Mouse (Mus musculus): Measurements from ENCODE around the gene Cfap61. TPM values are rescaled to one million over a fixed set of nuclear protein-coding genes. Genes with fewer than 3 reads are reported as not detected.
"Not testable (repeated sequence)": the region's sequence is repeated elsewhere in the genome, so short reads cannot be mapped to it uniquely, and the experiment has no call there.

The Cfap61 gene
- total and polyA plus RNA-seq, 2 experiments from 2014 or later = 0.46 to 0.68 TPM

- WGBS = 62% methylated on average over 2 of the region's 2 CpGs
- Histone ChIP-seq H3K4me2 (ENCODE audit: low read depth, low read length) (no peak overlapping the region), H3K27ac (ENCODE audit: low read depth) (no peak overlapping the region), H3K4me3 (ENCODE audit: low read depth, low read length) (no peak overlapping the region), H3K27me3 (ENCODE audit: control insufficient read depth, insufficient read depth, low read length) (no peaks in the 10 kb centered on the region), H3K9me3 (replicated peaks; ENCODE audit: control insufficient read depth, low read length) (no peaks in the 10 kb centered on the region), H3K4me1 (ENCODE audit: control insufficient read depth, insufficient read depth) (peaks cover 22% of the 10 kb centered on the region), H3K9ac (replicated peaks; ENCODE audit: low read depth, low read length) (no peak overlapping the region), H3K36me3 (replicated peaks; ENCODE audit: control insufficient read depth, insufficient read depth, low read length) (peaks cover 21% of the 10 kb centered on the region)
- DNase-seq (ENCODE audit: low spot score) (no peak), ATAC-seq (ENCODE audit: insufficient read depth, low read depth) (no peak)
- TF ChIP-seq EP300 (IDR thresholded peaks at IDR 0.05; ENCODE audit: low read depth) (no peak), CTCF (IDR thresholded peaks at IDR 0.05; ENCODE audit: low read depth) (no peak)
Observed at GRCm38 (mm10) chr2:145890571-145890970, 44.0 kb upstream of the Cfap61 start.

DNA sequence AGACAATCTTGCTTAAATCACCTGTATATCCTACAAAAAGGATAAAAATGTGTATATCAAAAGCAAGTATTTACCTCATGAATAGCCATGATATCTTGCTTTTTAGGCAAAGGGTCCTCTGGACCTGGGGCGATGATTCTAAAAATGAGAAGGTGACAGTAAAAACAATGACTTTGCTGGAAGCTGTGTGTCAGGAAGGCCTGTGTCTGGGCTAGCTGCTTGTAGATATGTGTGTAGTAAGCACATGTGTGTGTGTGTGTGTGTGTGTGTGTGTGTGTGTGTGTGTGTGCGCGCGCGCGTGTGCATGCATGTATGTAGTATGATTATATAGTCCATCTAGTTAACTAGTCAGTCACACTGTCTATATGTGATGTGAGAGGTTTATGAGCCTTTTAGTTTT is 40.8 kb upstream of the Cfap61 start:
- H3K4me3 ChIP-seq (ENCODE audit: low read depth, low read length) = no peak overlapping the region
- H3K36me3 ChIP-seq (replicated peaks; ENCODE audit: control insufficient read depth, insufficient read depth, low read length) = no peaks in the 10 kb centered on the region
- TF ChIP-seq CTCF (IDR thresholded peaks at IDR 0.05; ENCODE audit: low read depth) (no peak), EP300 (IDR thresholded peaks at IDR 0.05; ENCODE audit: low read depth) (no peak)
- DNase-seq (ENCODE audit: low spot score) (no peak), ATAC-seq (ENCODE audit: insufficient read depth, low read depth) (no peak)
- no peak overlapping the region for H3K27ac ChIP-seq (ENCODE audit: low read depth)
- 96% methylated on average over 6 of the region's 6 CpGs for WGBS
- H3K27me3 ChIP-seq (ENCODE audit: control insufficient read depth, insufficient read depth, low read length) = no peaks in the 10 kb centered on the region
- no peak overlapping the region for H3K9ac ChIP-seq (replicated peaks; ENCODE audit: low read depth, low read length)
- no peak overlapping the region for H3K4me2 ChIP-seq (ENCODE audit: low read depth, low read length)
- H3K4me1 ChIP-seq (ENCODE audit: control insufficient read depth, insufficient read depth) = peaks cover 9% of the 10 kb centered on the region
- H3K9me3 ChIP-seq (replicated peaks; ENCODE audit: control insufficient read depth, low read length) = no peaks in the 10 kb centered on the region

- DNase-seq (ENCODE audit: low spot score) (no peak), ATAC-seq (ENCODE audit: insufficient read depth, low read depth) (no peak)
- TF ChIP-seq CTCF (IDR thresholded peaks at IDR 0.05; ENCODE audit: low read depth) (no peak), EP300 (IDR thresholded peaks at IDR 0.05; ENCODE audit: low read depth) (no peak)
- no peak overlapping the region for H3K4me2 ChIP-seq (ENCODE audit: low read depth, low read length)
- no peaks in the 10 kb centered on the region for H3K9me3 ChIP-seq (replicated peaks; ENCODE audit: control insufficient read depth, low read length)
- H3K27me3 ChIP-seq (ENCODE audit: control insufficient read depth, insufficient read depth, low read length) = no peaks in the 10 kb centered on the region
- WGBS = 75% methylated on average over 9 of the region's 9 CpGs
- H3K4me3 ChIP-seq (ENCODE audit: low read depth, low read length) = no peak overlapping the region
- no peaks in the 10 kb centered on the region for H3K4me1 ChIP-seq (ENCODE audit: control insufficient read depth, insufficient read depth)
- H3K9ac ChIP-seq (replicated peaks; ENCODE audit: low read depth, low read length) = no peak overlapping the region
- no peak overlapping the region for H3K27ac ChIP-seq (ENCODE audit: low read depth)
- H3K36me3 ChIP-seq (replicated peaks; ENCODE audit: control insufficient read depth, insufficient read depth, low read length) = no peaks in the 10 kb centered on the region
Observed at GRCm38 (mm10) chr2:145898106-145898505, 36.5 kb upstream of the Cfap61 start.

- H3K27ac ChIP-seq (ENCODE audit: low read depth); H3K9ac ChIP-seq (replicated peaks; ENCODE audit: low read depth, low read length); H3K36me3 ChIP-seq (replicated peaks; ENCODE audit: control insufficient read depth, insufficient read depth, low read length); DNase-seq (ENCODE audit: low spot score); H3K27me3 ChIP-seq (ENCODE audit: control insufficient read depth, insufficient read depth, low read length); H3K9me3 ChIP-seq (replicated peaks; ENCODE audit: control insufficient read depth, low read length); H3K4me2 ChIP-seq (ENCODE audit: low read depth, low read length); H3K4me3 ChIP-seq (ENCODE audit: low read depth, low read length); ATAC-seq (ENCODE audit: insufficient read depth, low read depth): not testable (repeated sequence)
- H3K4me1 ChIP-seq (ENCODE audit: control insufficient read depth, insufficient read depth) = peaks cover 15% of the 10 kb centered on the region
- 58% methylated on average over 8 of the region's 8 CpGs for WGBS
Observed at GRCm38 (mm10) chr2:145900318-145900717, 34.3 kb upstream of the Cfap61 start.

DNA sequence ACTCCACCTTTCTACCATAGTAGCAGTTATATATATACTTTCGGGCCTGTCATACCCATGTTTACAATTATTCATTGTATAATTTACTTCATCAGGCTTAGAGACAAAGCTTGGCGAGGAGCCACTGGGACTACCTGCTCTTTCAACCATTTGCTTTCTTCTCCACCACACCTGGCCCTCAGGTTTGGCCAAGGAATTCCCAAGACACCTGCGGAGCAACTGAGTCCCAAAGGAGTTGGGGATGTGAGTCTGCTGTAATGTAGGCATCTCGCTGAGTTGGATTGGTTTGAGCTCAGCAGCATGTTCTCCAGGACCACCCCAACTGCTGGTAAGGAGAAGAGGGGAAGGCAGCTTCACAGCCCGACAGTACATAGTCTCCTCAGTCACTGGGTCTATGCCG is 32.7 kb upstream of the Cfap61 start, which contains the start of gene Naa20:
Gene Naa20 (plus strand): TSS at position 239 of the 400 bp plus-strand sequence.
- DNase-seq (ENCODE audit: low spot score) (no peak), ATAC-seq (ENCODE audit: insufficient read depth, low read depth) (no peak)
- WGBS = 81% methylated on average over 6 of the region's 6 CpGs
- TF ChIP-seq CTCF (IDR thresholded peaks at IDR 0.05; ENCODE audit: low read depth) (no peak; the same call in 1 of the 2 replicates), EP300 (IDR thresholded peaks at IDR 0.05; ENCODE audit: low read depth) (no peak)
- Histone ChIP-seq H3K9me3 (replicated peaks; ENCODE audit: control insufficient read depth, low read length) (no peaks in the 10 kb centered on the region), H3K27ac (ENCODE audit: low read depth) (no peak within 1 kb of the TSS), H3K4me1 (ENCODE audit: control insufficient read depth, insufficient read depth) (peaks cover 19% of the 10 kb centered on the region), H3K4me2 (ENCODE audit: low read depth, low read length) (peak within 1 kb of the TSS; percentile 69), H3K27me3 (ENCODE audit: control insufficient read depth, insufficient read depth, low read length) (no peaks in the 10 kb centered on the region), H3K36me3 (replicated peaks; ENCODE audit: control insufficient read depth, insufficient read depth, low read length) (peaks cover 2% of the 10 kb centered on the region; the same call in 1 of the 2 replicates), H3K9ac (replicated peaks; ENCODE audit: low read depth, low read length) (peak within 1 kb of the TSS; percentile 94; the same call in 1 of the 2 replicates), H3K4me3 (ENCODE audit: low read depth, low read length) (peak within 1 kb of the TSS; percentile 97)
